ENCODE assay signal across 13 mouse cellular contexts in the genomic region with DNA sequence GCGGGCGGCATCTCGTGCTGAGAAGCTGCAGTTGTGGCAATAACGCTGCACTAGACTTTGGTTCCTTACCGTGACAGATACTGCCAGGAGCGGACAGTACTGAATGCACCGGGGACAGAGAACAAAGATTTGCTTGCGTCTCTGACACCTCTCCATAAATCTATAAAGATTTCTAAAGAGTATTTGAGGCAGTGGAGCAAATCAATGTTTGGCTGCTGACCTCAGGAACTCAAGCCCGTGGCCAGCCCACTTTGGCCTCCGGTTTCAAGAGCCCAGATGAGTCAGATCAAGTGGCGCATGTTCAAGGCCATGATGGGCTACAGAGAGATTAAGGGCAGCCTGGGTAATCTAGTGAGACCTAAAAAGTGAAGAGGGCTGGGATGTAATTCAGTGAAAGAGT.
"Had no signal": no experiment of that assay in that cellular context is flagged by ENCODE, and none has a peak within 500 bp of the region (broad histone marks: within the 10 kb centered on the region; RNA-seq: fewer than 3 reads in every experiment).

No protein-coding gene starts in this region.

- H3K9ac ChIP-seq: liver, embryonic 14.5 days; midbrain, embryonic 13.5 days had no signal

- H3K4me3 ChIP-seq: left cerebral cortex, adult 2 months; limb, embryonic 10.5 days; midbrain, embryonic 13.5 days had no signal

- H3K27ac ChIP-seq: left cerebral cortex, adult 2 months; limb, embryonic 10.5 days; liver, embryonic 14.5 days; midbrain, embryonic 13.5 days had no signal

- DNase-seq: kidney, adult 8-10 months; kidney, postnatal 25 days; lung, adult 2 months; lung, postnatal 36 days; right cerebral cortex, postnatal 25 days; thymus, adult 2 months; thymus, postnatal 25 days had no signal

- ATAC-seq: intestine, postnatal 0 days; lung, postnatal 0 days; midbrain, embryonic 13.5 days had no signal

- H3K27me3 ChIP-seq: midbrain, embryonic 13.5 days had no signal

- H3K4me2 ChIP-seq: midbrain, embryonic 13.5 days had no signal

- H3K9me3 ChIP-seq: limb, embryonic 10.5 days; midbrain, embryonic 13.5 days had no signal
